Mouse (Mus musculus) intestine, embryonic 14.5 days (tissue): ENCODE data around the gene Dnajc21. TPM values are rescaled to one million over a fixed set of nuclear protein-coding genes. Genes with fewer than 3 reads are reported as not detected.
"Not testable (repeated sequence)": the region's sequence is repeated elsewhere in the genome, so short reads cannot be mapped to it uniquely, and the experiment has no call there.

ENCODE experiments used
- ATAC-seq: fragments of 200-750 bp; cut with Nextera tagmentation; replicated peaks from 2 replicates; pipeline ENCODE4 v1.8.0; 2017; ENCODE audit warnings: low read depth, moderate number of reproducible peaks, moderate TSS enrichment, moderate library complexity; ENCODE audit not compliant: low FRiP score, low TSS enrichment
- DNase-seq: peaks from one replicate; pipeline ENCODE4 v3.0.0-alpha.2; 2018; ENCODE audit warnings: low spot score
- H3K27ac ChIP-seq: fragments of 300-500 bp; sonication (generic); 2 replicates; pipeline ENCODE4 v1.5.1; 2014; ENCODE audit warnings: low read depth, mild to moderate bottlenecking, control low read depth
- H3K27me3 ChIP-seq: fragments of 300-500 bp; sonication (generic); replicated peaks from 2 replicates; pipeline ENCODE4 v1.6.1; 2014; ENCODE audit warnings: low read length, control low read depth; ENCODE audit not compliant: control insufficient read depth, insufficient read depth
- H3K36me3 ChIP-seq: fragments of 300-500 bp; sonication (generic); 2 replicates; pipeline ENCODE4 v1.6.1; 2014; ENCODE audit warnings: low read length, control low read depth; ENCODE audit not compliant: control insufficient read depth, insufficient read depth
- H3K4me1 ChIP-seq: fragments of 300-500 bp; sonication (generic); replicated peaks from 2 replicates; pipeline ENCODE4 v1.6.1; 2014; ENCODE audit warnings: low read length, control low read depth, mixed read lengths; ENCODE audit not compliant: control insufficient read depth, insufficient read depth
- H3K4me2 ChIP-seq: fragments of 300-500 bp; sonication (generic); 2 replicates; pipeline ENCODE4 v1.6.1; 2014; ENCODE audit warnings: low read length
- H3K4me3 ChIP-seq: fragments of 300-500 bp; sonication (generic); 2 replicates; pipeline ENCODE4 v1.5.1; 2014; ENCODE audit warnings: low read depth, low read length, control low read depth, mixed read lengths
- H3K9ac ChIP-seq: fragments of 300-500 bp; sonication (generic); 2 replicates; pipeline ENCODE4 v1.6.1; 2014; ENCODE audit warnings: mild to moderate bottlenecking, low read length
- H3K9me3 ChIP-seq: fragments of 300-500 bp; sonication (generic); 2 replicates; pipeline ENCODE4 v1.6.1; 2016; ENCODE audit warnings: low read length, control low read depth; ENCODE audit not compliant: control insufficient read depth
- WGBS: fragments of 180-500 bp; shearing (Covaris S2); extraction: QIAGEN DNeasy Blood & Tissue Kit; methylation state at CpG from one replicate; pipeline ENCODE4 v1.1.7; 2014; 5-methylcytosine and 5-hydroxymethylcytosine counted together
- polyA plus RNA-seq: library from polyadenylated mRNA; unstranded; fragments of >200 nt; fragmentation: Nextera tagmentation; extraction: Ambion mirVana; gene quantifications from 2 replicates; pipeline ENCODE4 v1.2.1, GENCODE M21; 2014

The Dnajc21 gene
- polyA plus RNA-seq, result 11.2 and 11.7 TPM in 2 replicates

DNA sequence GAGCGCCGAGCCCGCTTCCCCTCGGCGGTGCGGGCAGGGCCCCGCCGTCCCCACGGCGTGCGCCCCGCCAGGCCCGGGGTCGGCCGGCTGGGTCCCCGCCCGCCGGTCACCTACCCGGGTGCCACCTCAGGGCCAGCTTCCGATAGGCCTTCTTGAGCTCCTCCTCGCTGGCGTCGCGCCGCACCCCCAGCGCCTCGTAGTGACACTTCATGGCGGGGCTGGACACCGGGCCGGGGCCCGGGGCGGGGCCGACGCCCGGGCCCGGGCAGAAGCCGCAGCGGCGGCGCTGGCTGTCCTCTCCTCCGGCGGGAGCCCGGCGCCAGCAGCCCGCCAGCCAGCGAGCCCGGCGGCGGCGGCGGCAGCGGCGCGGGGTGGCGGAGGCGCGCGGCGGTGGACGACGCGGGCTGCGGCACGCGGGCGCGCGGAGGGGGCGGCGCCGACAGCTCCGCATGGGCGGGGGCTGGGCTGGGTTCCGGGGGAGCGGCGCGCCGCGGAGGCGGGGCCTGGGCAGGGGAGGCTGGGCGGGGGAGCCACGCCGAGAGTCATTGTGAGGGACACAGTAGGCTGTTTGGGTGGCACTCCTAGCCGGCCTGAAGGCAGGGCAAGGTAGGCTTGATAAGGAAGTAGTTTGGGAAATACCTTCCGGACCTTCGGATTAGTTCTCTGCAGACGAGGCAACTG lies at the start of gene Dnajc21:
Dnajc21 (minus strand) TSS at position 366 of the 681 bp plus-strand sequence.
- DNase-seq (peak; percentile 89), ATAC-seq (peak; percentile 95)
- Histone ChIP-seq H3K36me3 (peaks cover 3% of the 10 kb centered on the region), H3K9ac (peak within 1 kb of the TSS; percentile 77), H3K27ac (peak within 1 kb of the TSS; percentile 51), H3K4me3 (peak within 1 kb of the TSS; percentile 77), H3K4me2 (peak within 1 kb of the TSS; percentile 87), H3K4me1 (peaks cover 7% of the 10 kb centered on the region; the same call in 1 of the 2 replicates), H3K9me3 (no peaks in the 10 kb centered on the region), H3K27me3 (no peaks in the 10 kb centered on the region)
- WGBS, result 0% methylated on average over 28 of the region's 87 CpGs

DNA sequence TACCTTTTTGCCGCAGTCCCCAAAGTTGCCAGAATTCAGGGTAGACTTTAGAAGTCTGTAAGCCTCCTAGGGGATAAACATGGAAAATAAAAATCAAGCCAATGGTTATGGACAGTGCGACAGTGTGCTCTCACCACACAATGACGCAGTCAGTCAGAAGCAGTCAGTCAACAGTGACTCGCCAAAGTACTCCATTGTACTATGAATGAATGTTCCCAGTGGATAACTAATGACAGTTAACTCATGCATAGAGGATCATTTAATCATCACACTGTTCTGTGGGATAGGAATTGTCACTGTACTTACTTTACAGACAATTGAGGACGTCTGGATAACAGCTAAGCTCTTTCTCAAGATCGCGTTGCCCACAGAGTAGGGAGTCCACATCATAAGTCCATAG lies 44.9 kb upstream of the Dnajc21 start:
- Histone ChIP-seq H3K27ac (no peak overlapping the region), H3K4me1 (no peaks in the 10 kb centered on the region), H3K4me2 (no peak overlapping the region), H3K27me3 (no peaks in the 10 kb centered on the region), H3K4me3 (no peak overlapping the region), H3K36me3 (no peaks in the 10 kb centered on the region), H3K9ac (no peak overlapping the region), H3K9me3 (no peaks in the 10 kb centered on the region)
- 85% methylated on average over 7 of the region's 7 CpGs for WGBS
- DNase-seq (no peak), ATAC-seq (no peak)

DNA sequence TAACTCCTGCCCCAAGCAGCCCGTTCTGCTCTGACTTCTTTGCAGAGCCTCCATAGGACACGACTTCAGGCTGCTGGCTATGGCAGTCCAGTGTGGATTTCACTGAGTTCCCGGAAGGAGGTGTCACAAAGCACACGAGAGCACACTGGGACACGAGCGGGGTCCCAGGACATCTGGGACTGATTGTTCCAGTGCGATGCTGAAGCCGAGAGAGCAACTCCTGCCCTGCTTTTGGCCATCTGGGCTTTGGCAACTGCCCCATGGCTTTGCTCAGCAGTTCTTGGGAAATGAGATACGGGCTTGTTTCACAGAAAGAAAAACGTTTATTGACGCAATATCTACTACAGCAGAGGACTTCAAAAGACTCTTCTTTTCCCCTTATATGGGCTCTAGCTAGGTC lies 35.8 kb upstream of the Dnajc21 start:
- Histone ChIP-seq H3K4me2 (no peak overlapping the region), H3K4me3 (no peak overlapping the region), H3K9ac (no peak overlapping the region), H3K9me3 (no peaks in the 10 kb centered on the region), H3K27me3 (no peaks in the 10 kb centered on the region), H3K36me3 (no peaks in the 10 kb centered on the region), H3K27ac (no peak overlapping the region), H3K4me1 (no peaks in the 10 kb centered on the region)
- WGBS, result 65% methylated on average over 11 of the region's 11 CpGs
- DNase-seq (no peak), ATAC-seq (no peak)

DNA sequence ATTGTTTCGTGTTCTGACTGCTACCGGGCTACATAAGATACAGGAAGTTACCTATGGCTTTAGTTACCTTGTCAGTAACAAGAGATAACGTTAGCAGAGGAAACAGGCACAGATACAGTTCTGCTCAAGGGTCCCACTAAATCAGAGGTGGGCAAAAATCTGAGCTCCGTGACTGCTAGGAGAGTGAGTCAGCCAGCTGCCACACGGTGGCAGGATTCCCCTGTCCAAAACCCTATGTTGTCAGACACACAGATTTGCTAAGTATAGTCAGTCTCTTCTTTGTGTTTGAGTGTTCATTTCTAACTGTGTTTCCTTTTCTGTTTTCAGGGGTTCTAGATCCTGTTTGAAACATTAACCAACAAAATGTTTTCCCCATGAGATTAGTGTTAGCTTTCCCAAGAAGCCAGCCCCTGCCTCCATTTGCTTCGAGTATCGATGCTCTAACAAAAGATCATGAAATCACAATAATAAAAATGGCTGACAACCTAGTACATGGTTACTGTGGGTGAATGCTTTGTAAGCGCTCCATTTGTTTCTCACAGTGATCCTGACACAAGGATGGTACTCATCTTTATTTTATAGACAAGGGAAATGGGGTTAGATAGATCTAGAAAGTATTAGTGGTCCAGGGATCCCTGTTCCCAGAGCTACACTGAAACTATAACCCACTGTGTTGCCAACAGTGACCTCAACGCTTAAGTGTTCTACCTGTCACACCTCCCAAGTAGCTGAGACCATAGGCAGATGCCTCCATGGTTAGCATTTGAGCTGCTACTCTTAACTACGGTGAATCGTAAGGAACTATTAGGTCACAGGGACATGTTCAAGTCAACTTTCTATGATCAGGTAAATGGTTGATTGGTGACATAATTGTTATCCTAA lies 30.8 kb upstream of the Dnajc21 start:
- H3K4me2 ChIP-seq, result no peak overlapping the region
- DNase-seq, result peak; percentile 71
- WGBS, result 58% methylated on average over 11 of the region's 11 CpGs
- H3K27ac ChIP-seq, result no peak overlapping the region
- no peak overlapping the region for H3K9ac ChIP-seq
- ATAC-seq, result 0 out of 2 replicates have a peak, but pooled peaks have one; percentile 53
- no peaks in the 10 kb centered on the region for H3K27me3 ChIP-seq
- H3K36me3 ChIP-seq, result peaks cover 4% of the 10 kb centered on the region
- no peak overlapping the region for H3K4me3 ChIP-seq
- no peaks in the 10 kb centered on the region for H3K9me3 ChIP-seq
- H3K4me1 ChIP-seq, result no peaks in the 10 kb centered on the region

DNA sequence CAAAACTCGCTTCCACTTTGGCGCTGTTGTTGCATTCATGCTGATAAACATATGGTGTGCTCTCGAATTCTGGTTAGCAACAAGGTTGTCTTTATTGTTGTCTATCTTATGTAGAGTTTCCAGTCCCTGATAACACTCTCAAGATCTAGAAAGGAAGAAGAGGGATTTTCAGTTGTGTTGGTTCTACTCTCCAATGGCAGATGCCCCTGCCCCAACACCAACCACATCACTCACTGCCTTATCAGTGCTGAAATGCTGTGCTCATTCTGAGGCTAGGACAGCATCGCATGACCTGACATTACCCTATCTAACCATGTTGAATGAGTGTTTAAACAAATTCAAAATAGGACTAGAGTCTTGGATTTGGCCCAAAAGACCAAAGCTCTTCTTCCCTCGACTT lies 29.7 kb upstream of the Dnajc21 start:
- Histone ChIP-seq H3K9me3 (no peaks in the 10 kb centered on the region), H3K27me3 (no peaks in the 10 kb centered on the region), H3K36me3 (peaks cover 12% of the 10 kb centered on the region), H3K4me3 (no peak overlapping the region), H3K27ac (no peak overlapping the region), H3K4me2 (no peak overlapping the region), H3K4me1 (no peaks in the 10 kb centered on the region), H3K9ac (no peak overlapping the region)
- 77% methylated on average over 5 of the region's 5 CpGs for WGBS
- no peak for ATAC-seq
- no peak for DNase-seq

DNA sequence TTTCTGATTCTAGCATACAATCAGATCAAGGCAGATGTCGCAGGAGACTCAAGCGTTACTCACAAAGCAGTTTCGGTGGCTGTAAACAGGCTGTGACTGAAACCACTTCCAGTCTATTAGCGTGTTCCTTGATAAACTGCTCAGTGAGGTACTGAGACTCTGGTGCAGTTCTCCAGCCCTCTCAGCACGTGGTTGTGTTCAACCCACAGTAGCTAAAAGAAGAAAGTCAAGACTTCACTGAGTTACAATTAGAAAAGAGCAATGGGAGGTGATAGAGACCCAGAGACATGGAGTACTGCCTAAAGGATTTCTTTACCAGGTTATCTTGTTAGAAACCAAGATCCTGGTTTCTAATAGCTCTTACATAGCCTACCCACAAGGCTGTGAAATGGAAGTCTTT lies 29.3 kb upstream of the Dnajc21 start:
- Histone ChIP-seq H3K4me3 (no peak overlapping the region), H3K4me1 (no peaks in the 10 kb centered on the region), H3K9me3 (no peaks in the 10 kb centered on the region), H3K36me3 (peaks cover 13% of the 10 kb centered on the region), H3K27me3 (no peaks in the 10 kb centered on the region), H3K9ac (no peak overlapping the region), H3K27ac (no peak overlapping the region), H3K4me2 (no peak overlapping the region)
- DNase-seq (no peak), ATAC-seq (no peak)
- WGBS, result 82% methylated on average over 5 of the region's 5 CpGs

DNA sequence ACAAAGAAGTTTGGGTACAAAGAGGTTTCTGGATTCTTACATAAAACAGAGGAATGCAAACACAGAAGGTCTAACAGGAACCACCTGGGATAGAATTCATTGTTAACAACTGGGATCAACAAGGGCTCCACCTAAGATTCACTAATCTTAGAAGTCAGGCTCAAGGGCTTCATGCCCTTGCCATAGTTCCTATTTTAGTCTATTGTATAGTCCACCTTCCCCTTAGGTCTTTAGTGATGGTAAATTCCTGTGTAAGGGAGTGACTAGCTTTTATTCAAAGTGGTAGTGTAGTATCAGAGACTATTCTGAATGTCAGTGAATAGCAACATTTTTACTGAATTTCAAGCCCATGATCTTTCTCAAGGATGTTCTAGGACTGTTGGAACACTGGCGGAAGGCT lies 26.4 kb upstream of the Dnajc21 start:
- not testable (repeated sequence) for H3K9ac ChIP-seq, H3K4me1 ChIP-seq, H3K27me3 ChIP-seq, DNase-seq, ATAC-seq, H3K4me3 ChIP-seq, H3K4me2 ChIP-seq, H3K27ac ChIP-seq, H3K9me3 ChIP-seq
- WGBS, result 100% methylated on average over 1 of the region's 1 CpGs
- H3K36me3 ChIP-seq, result peaks cover 31% of the 10 kb centered on the region

DNA sequence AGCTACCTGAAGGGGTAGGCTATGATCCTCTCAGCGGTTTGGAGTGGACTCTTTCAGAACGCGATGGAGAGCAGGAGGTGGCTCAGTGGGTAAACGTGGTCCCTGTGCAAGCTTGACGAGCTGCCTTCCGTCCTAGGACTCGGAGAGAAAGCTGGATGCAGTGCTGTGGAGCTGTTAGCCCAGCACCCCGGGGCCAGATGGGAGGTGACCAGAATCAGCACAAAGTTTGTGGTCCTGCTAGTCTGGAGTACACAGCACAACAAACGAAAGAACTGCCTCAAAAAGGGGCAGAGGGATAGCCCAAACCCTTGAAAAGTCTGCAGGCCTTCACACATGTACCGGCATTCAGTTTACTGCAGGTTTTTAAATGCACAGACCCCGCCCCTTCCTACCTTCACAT lies 25.6 kb upstream of the Dnajc21 start:
- peaks cover 35% of the 10 kb centered on the region for H3K36me3 ChIP-seq
- no peak overlapping the region for H3K9ac ChIP-seq
- no peak overlapping the region for H3K4me3 ChIP-seq
- DNase-seq, result no peak
- H3K9me3 ChIP-seq, result no peaks in the 10 kb centered on the region
- no peaks in the 10 kb centered on the region for H3K4me1 ChIP-seq
- H3K27me3 ChIP-seq, result no peaks in the 10 kb centered on the region
- no peak for ATAC-seq
- WGBS, result 93% methylated on average over 11 of the region's 11 CpGs
- H3K27ac ChIP-seq, result no peak overlapping the region
- H3K4me2 ChIP-seq, result no peak overlapping the region
